11 mouse cellular contexts compared by ENCODE assay signal in the genomic region with DNA sequence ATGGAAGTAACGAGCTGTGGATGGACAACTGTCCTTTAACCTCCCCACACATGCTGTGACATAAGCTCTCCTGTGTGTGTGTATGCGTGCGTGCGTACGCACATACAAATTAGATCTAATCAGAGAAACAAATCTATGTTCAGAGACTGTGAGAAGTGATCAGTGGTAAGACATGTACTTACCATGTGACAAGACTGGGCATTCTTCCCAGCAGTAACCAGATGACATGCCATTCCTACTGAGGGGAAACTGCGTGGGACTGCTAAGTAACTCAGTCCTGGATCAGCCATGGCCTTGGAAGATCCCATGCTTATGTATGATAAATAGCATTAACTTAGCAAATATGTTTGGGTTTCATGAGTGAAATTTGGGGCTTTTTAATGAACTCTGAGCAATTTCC. TPM values are rescaled to one million over a fixed set of nuclear protein-coding genes. Genes with fewer than 3 reads are reported as not detected.
DNase-seq lines count a peak whose midpoint lies in the region; ATAC-seq and TF ChIP-seq lines count a peak whose summit lies in the region.
"Had no signal": no experiment of that assay in that cellular context is flagged by ENCODE, and none has a peak within 500 bp of the region (broad histone marks: within the 10 kb centered on the region; RNA-seq: fewer than 3 reads in every experiment).

No protein-coding gene starts in this region.

- whole genome bisulfite sequencing in thymus, adult 2 months, result 98% methylated on average over 6 of the region's 6 CpGs

- H3K4me1 ChIP-seq in embryonic fibroblast, embryonic 13.5 days (ENCODE audit: control insufficient read depth, insufficient read depth, low read length), result 0 out of 2 replicates have a peak, but pooled peaks cover 3% of the 10 kb centered on the region
- peaks cover 6% of the 10 kb centered on the region; the same call in 1 of the 2 replicates for H3K4me1 ChIP-seq in thymus, adult 2 months (replicated peaks; ENCODE audit: control insufficient read depth, insufficient read depth, low read length)

- H3K27ac ChIP-seq in left cerebral cortex, adult 2 months, result 0 out of 2 replicates have a peak overlapping the region, but pooled peaks have one; percentile 6
- H3K27ac ChIP-seq in embryonic fibroblast, embryonic 13.5 days (ENCODE audit: insufficient read depth, low read length), result peak overlapping the region; percentile 10
- H3K27ac ChIP-seq in thymus, adult 2 months (ENCODE audit: control insufficient read depth, insufficient read depth, low read length), result no peak overlapping the region

- ATAC-seq in frontal cortex, adult (ENCODE audit: low TSS enrichment), result 0 out of 2 replicates have a peak, but pooled peaks have one; percentile 23
- ATAC-seq: intestine, embryonic 16.5 days had no signal

- no peak for DNase-seq in frontal cortex, postnatal 10 days (ENCODE audit: low spot score in 2 of 2)
- DNase-seq in left cerebral cortex, adult 2 months (ENCODE audit: extremely low spot score in 1 of 2, low spot score in 2 of 2), result no peak
- no peak for DNase-seq in left cerebral cortex, postnatal 10 days (ENCODE audit: extremely low spot score in 1 of 2, low spot score in 2 of 2)
- peak; percentile 42 for DNase-seq in Muller cell, postnatal 12 days (ENCODE audit: inconsistent ontology term)
- DNase-seq in urinary bladder, adult 18-20 months (ENCODE audit: low spot score in 2 of 2), result no peak
- DNase-seq in thymus, adult 2 months, result no peak
- DNase-seq: gastrocnemius, postnatal 25 days had no signal

- TF ChIP-seq CTCF in left cerebral cortex, adult 2 months (IDR thresholded peaks at IDR 0.05), result no peak
- no peak for TF ChIP-seq CTCF in embryonic fibroblast, embryonic 13.5 days (IDR thresholded peaks at IDR 0.05; ENCODE audit: borderline replicate concordance, insufficient read depth, low read length)
- TF ChIP-seq CTCF in thymus, adult 2 months (IDR thresholded peaks at IDR 0.05; ENCODE audit: borderline replicate concordance, control insufficient read depth, extremely low read depth, insufficient read depth, low read length, poor library complexity), result no peak

- TF ChIP-seq POLR2A in embryonic fibroblast, embryonic 13.5 days (IDR thresholded peaks at IDR 0.05; ENCODE audit: low read depth, low read length), result no peak
- TF ChIP-seq POLR2A in thymus, adult 2 months (IDR thresholded peaks at IDR 0.05; ENCODE audit: control insufficient read depth, extremely low read depth, insufficient read depth, low read length, poor library complexity), result no peak

- intact Hi-C loops in left cerebral cortex, adult 2 months (cut with DNase I), result no loop called here
- intact Hi-C loops in left cerebral cortex, postnatal 10 days (cut with DNase I), result no loop called here

- H3K27me3 ChIP-seq in thymus, adult 2 months (ENCODE audit: control insufficient read depth, insufficient read depth, low read length), result no peaks in the 10 kb centered on the region
- H3K27me3 ChIP-seq: megakaryocyte, embryonic 14.5 days had no signal

- peaks cover 18% of the 10 kb centered on the region for H3K36me3 ChIP-seq in thymus, adult 2 months (ENCODE audit: control insufficient read depth, insufficient read depth, low read length)

- no peak overlapping the region for H3K4me3 ChIP-seq in left cerebral cortex, adult 2 months
- H3K4me3 ChIP-seq in embryonic fibroblast, embryonic 13.5 days (ENCODE audit: insufficient read depth, low read length), result no peak overlapping the region
- no peak overlapping the region for H3K4me3 ChIP-seq in thymus, adult 2 months (ENCODE audit: control insufficient read depth, insufficient read depth, low read length)
- H3K4me3 ChIP-seq: megakaryocyte, embryonic 14.5 days had no signal

RNA-seq across cellular contexts. Expression of gene Grb2, which starts 23.5 kb away (rescaled TPM):
- total RNA-seq in left cerebral cortex, adult 2 months (2021), result 100 to 1,000 TPM; 186 to 196 TPM
- total RNA-seq in left cerebral cortex, postnatal 10 days (2021), result 100 to 1,000 TPM; 183 to 193 TPM
- 61.1 and 69.3 TPM in 2 replicates for polyA plus RNA-seq in embryonic fibroblast, embryonic 13.5 days (2011; ENCODE audit: insufficient read length, low read depth, missing spikeins)
- polyA plus RNA-seq in thymus, adult 2 months (2012; rRNA removed), result 81.7 and 82.8 TPM in 2 replicates

RNA-seq across cellular contexts. Expression of gene Slc25a19, which starts 56.8 kb away (rescaled TPM):
- 10 to 100 TPM; 57.2 to 59.5 TPM for total RNA-seq in left cerebral cortex, adult 2 months (2021)
- 10 to 100 TPM; 55.0 to 59.7 TPM for total RNA-seq in left cerebral cortex, postnatal 10 days (2021)
- 13.6 and 14.0 TPM in 2 replicates for polyA plus RNA-seq in embryonic fibroblast, embryonic 13.5 days (2011; ENCODE audit: insufficient read length, low read depth, missing spikeins)
- 98.5 and 98.6 TPM in 2 replicates for polyA plus RNA-seq in thymus, adult 2 months (2012; rRNA removed)
